Mouse (Mus musculus) stomach, postnatal 0 days (tissue): ENCODE measurements around the gene Hapln1. TPM values are rescaled to one million over a fixed set of nuclear protein-coding genes. Genes with fewer than 3 reads are reported as not detected.

Experiments used
- ATAC-seq: fragments of 200-750 bp; cut with Nextera tagmentation; 2 replicates; pipeline ENCODE4 v1.8.0; 2017; ENCODE audit not compliant: low FRiP score, low TSS enrichment
- DNase-seq: peaks from one replicate; pipeline ENCODE4 v3.0.0-alpha.2; 2016; ENCODE audit warnings: low spot score
- H3K27ac ChIP-seq: fragments of 300-500 bp; sonication (generic); replicated peaks from 2 replicates; pipeline ENCODE4 v1.5.1; 2014; ENCODE audit warnings: mild to moderate bottlenecking, control low read depth
- H3K27me3 ChIP-seq: fragments of 300-500 bp; sonication (generic); 2 replicates; pipeline ENCODE4 v1.6.1; 2014; ENCODE audit warnings: low read length; ENCODE audit not compliant: control insufficient read depth, insufficient read depth
- H3K36me3 ChIP-seq: fragments of 300-500 bp; sonication (generic); 2 replicates; pipeline ENCODE4 v1.6.1; 2014; ENCODE audit warnings: low read length, mixed read lengths; ENCODE audit not compliant: control insufficient read depth, insufficient read depth
- H3K4me1 ChIP-seq: fragments of 300-500 bp; sonication (generic); replicated peaks from 2 replicates; pipeline ENCODE4 v1.6.1; 2014; ENCODE audit warnings: antibody characterized with exemption; ENCODE audit not compliant: control insufficient read depth, insufficient read depth
- H3K4me2 ChIP-seq: fragments of 300-500 bp; sonication (generic); replicated peaks from 2 replicates; pipeline ENCODE4 v1.6.1; 2014; ENCODE audit warnings: low read depth, mild to moderate bottlenecking, control low read depth, moderate library complexity
- H3K4me3 ChIP-seq: fragments of 300-500 bp; sonication (generic); 2 replicates; pipeline ENCODE4 v1.5.1; 2014; ENCODE audit warnings: low read depth, low read length, control low read depth
- H3K9ac ChIP-seq: fragments of 300-500 bp; sonication (generic); 2 replicates; pipeline ENCODE4 v1.6.1; 2014; ENCODE audit warnings: mild to moderate bottlenecking, low read length, control low read depth, mixed read lengths
- H3K9me3 ChIP-seq: fragments of 300-500 bp; sonication (generic); 2 replicates; pipeline ENCODE4 v1.6.1; 2016; ENCODE audit warnings: low read length; ENCODE audit not compliant: control insufficient read depth
- CTCF ChIP-seq: IDR thresholded peaks from 2 replicates; pipeline ENCODE4 v1.5.1; 2016; ENCODE audit warnings: antibody characterized with exemption, low read depth, mild to moderate bottlenecking, moderate library complexity
- EP300 ChIP-seq: optimal IDR thresholded peaks from 2 replicates; pipeline ENCODE3; 2016; ENCODE audit warnings: antibody characterized with exemption
- WGBS: fragments of 180-500 bp; shearing (Covaris S2); extraction: QIAGEN DNeasy Blood & Tissue Kit; methylation state at CpG from one replicate; pipeline ENCODE4 v1.1.7; 2014; 5-methylcytosine and 5-hydroxymethylcytosine counted together
- polyA plus RNA-seq: library from polyadenylated mRNA; unstranded; fragments of >200 nt; fragmentation: Nextera tagmentation; extraction: Ambion mirVana; gene quantifications from 2 replicates; pipeline ENCODE4 v1.2.1, GENCODE M21; 2015

Gene Hapln1
- polyA plus RNA-seq: 0.61 and 0.90 TPM in 2 replicates

GRCm38 (mm10) chr13:89539205-89539886, at the start of gene Hapln1:
Gene Hapln1, plus strand, starts transcription at chr13:89539796.
- Histone ChIP-seq H3K4me1 (no peaks in the 10 kb centered on the region), H3K36me3 (no peaks in the 10 kb centered on the region), H3K4me3 (peak within 1 kb of the TSS; percentile 49), H3K27me3 (no peaks in the 10 kb centered on the region), H3K9ac (peak within 1 kb of the TSS; percentile 32; the same call in 1 of the 2 replicates), H3K9me3 (no peaks in the 10 kb centered on the region), H3K27ac (no peak within 1 kb of the TSS), H3K4me2 (peak within 1 kb of the TSS; percentile 93)
- under 1% methylated on average over 28 of the region's 29 CpGs for WGBS
- DNase-seq (peak; percentile 46), ATAC-seq (peak; percentile 57)
- TF ChIP-seq EP300 (no peak), CTCF (peak; percentile 65)

GRCm38 (mm10) chr13:89493169-89493568, 46.4 kb upstream of the Hapln1 start:
- no peak for DNase-seq
- H3K4me2 ChIP-seq: no peak overlapping the region
- no peak overlapping the region for H3K27ac ChIP-seq
- no peak overlapping the region for H3K4me3 ChIP-seq
- H3K9ac ChIP-seq: no peak overlapping the region
- no peaks in the 10 kb centered on the region for H3K4me1 ChIP-seq
- no peaks in the 10 kb centered on the region for H3K36me3 ChIP-seq
- ATAC-seq: no peak
- H3K27me3 ChIP-seq: no peaks in the 10 kb centered on the region
- no peak for TF ChIP-seq CTCF
- TF ChIP-seq EP300: no peak
- H3K9me3 ChIP-seq: no peaks in the 10 kb centered on the region

GRCm38 (mm10) chr13:89493678-89494077, 45.9 kb upstream of the Hapln1 start:
- ATAC-seq (no peak), DNase-seq (no peak)
- Histone ChIP-seq H3K4me3 (no peak overlapping the region), H3K36me3 (no peaks in the 10 kb centered on the region), H3K4me1 (no peaks in the 10 kb centered on the region), H3K27me3 (no peaks in the 10 kb centered on the region), H3K4me2 (no peak overlapping the region), H3K27ac (no peak overlapping the region), H3K9me3 (no peaks in the 10 kb centered on the region), H3K9ac (no peak overlapping the region)
- TF ChIP-seq CTCF: no peak
- 57% methylated on average over 6 of the region's 6 CpGs for WGBS

- ATAC-seq (no peak), DNase-seq (no peak)
- no peak overlapping the region for H3K9ac ChIP-seq
- 75% methylated on average over 2 of the region's 2 CpGs for WGBS
- H3K27me3 ChIP-seq: no peaks in the 10 kb centered on the region
- H3K4me1 ChIP-seq: no peaks in the 10 kb centered on the region
- no peaks in the 10 kb centered on the region for H3K36me3 ChIP-seq
- H3K4me2 ChIP-seq: no peak overlapping the region
- H3K9me3 ChIP-seq: no peaks in the 10 kb centered on the region
- TF ChIP-seq EP300: no peak
- no peak for TF ChIP-seq CTCF
- no peak overlapping the region for H3K27ac ChIP-seq
- H3K4me3 ChIP-seq: no peak overlapping the region
Observed at GRCm38 (mm10) chr13:89496569-89496968, 43.0 kb upstream of the Hapln1 start.

- DNase-seq (no peak), ATAC-seq (no peak)
- no peaks in the 10 kb centered on the region for H3K36me3 ChIP-seq
- TF ChIP-seq EP300 (no peak), CTCF (peak; percentile 6; the same call in 1 of the 2 replicates)
- no peaks in the 10 kb centered on the region for H3K4me1 ChIP-seq
- H3K27ac ChIP-seq: no peak overlapping the region
- H3K9ac ChIP-seq: no peak overlapping the region
- no peak overlapping the region for H3K4me3 ChIP-seq
- no peaks in the 10 kb centered on the region for H3K27me3 ChIP-seq
- H3K4me2 ChIP-seq: no peak overlapping the region
- 45% methylated on average over 1 of the region's 1 CpGs for whole genome bisulfite sequencing
- no peaks in the 10 kb centered on the region for H3K9me3 ChIP-seq
Observed at GRCm38 (mm10) chr13:89499419-89499818, 40.2 kb upstream of the Hapln1 start.

- ATAC-seq (no peak), DNase-seq (no peak)
- no peaks in the 10 kb centered on the region for H3K9me3 ChIP-seq
- TF ChIP-seq EP300: no peak
- no peak for TF ChIP-seq CTCF
- H3K27me3 ChIP-seq: no peaks in the 10 kb centered on the region
- H3K4me1 ChIP-seq: no peaks in the 10 kb centered on the region
- H3K4me2 ChIP-seq: no peak overlapping the region
- H3K27ac ChIP-seq: no peak overlapping the region
- H3K9ac ChIP-seq: no peak overlapping the region
- no peak overlapping the region for H3K4me3 ChIP-seq
- H3K36me3 ChIP-seq: no peaks in the 10 kb centered on the region
Observed at GRCm38 (mm10) chr13:89521507-89521908, 18.1 kb upstream of the Hapln1 start.
